Mouse (Mus musculus): Measurements from ENCODE around the gene Htra2.

GRCm38 (mm10) chr6:83065995-83066394, 10.9 kb upstream of the Htra2 start:
- TF ChIP-seq MYOG (IDR thresholded peaks at IDR 0.05; ENCODE audit: control insufficient read depth, extremely low read depth, insufficient read length) = no peak
- TF ChIP-seq CTCF (IDR thresholded peaks at IDR 0.05; ENCODE audit: control insufficient read depth, insufficient read depth, insufficient read length) = no peak
- TF ChIP-seq MAX (IDR thresholded peaks at IDR 0.05) = no peak
